Mouse (Mus musculus) ES-Bruce4 (cell line): ENCODE data around the gene Prss32. TPM values are rescaled to one million over a fixed set of nuclear protein-coding genes. Genes with fewer than 3 reads are reported as not detected.

Source experiments
- H3K27ac ChIP-seq: 2 replicates; pipeline ENCODE4 v1.5.1; 2012; ENCODE audit warnings: low read length, inconsistent platforms; ENCODE audit not compliant: insufficient read depth
- H3K27me3 ChIP-seq: 2 replicates; pipeline ENCODE4 v1.6.1; 2012; ENCODE audit warnings: mild to moderate bottlenecking, low read length, inconsistent platforms; ENCODE audit not compliant: control insufficient read depth, poor library complexity, insufficient read depth, severe bottlenecking
- H3K36me3 ChIP-seq: 2 replicates; pipeline ENCODE4 v1.6.1; 2012; ENCODE audit warnings: inconsistent platforms, mild to moderate bottlenecking, low read length, moderate library complexity; ENCODE audit not compliant: control insufficient read depth, poor library complexity, insufficient read depth, severe bottlenecking
- H3K4me1 ChIP-seq: one replicate; pipeline ENCODE4 v1.8.1; 2011; ENCODE audit warnings: low read length; ENCODE audit not compliant: control insufficient read depth, insufficient read depth
- H3K4me3 ChIP-seq: 2 replicates; pipeline ENCODE4 v1.5.1; 2011; ENCODE audit warnings: low read depth, mild to moderate bottlenecking, low read length
- H3K9ac ChIP-seq: 2 replicates; pipeline ENCODE4 v1.6.1; 2012; ENCODE audit warnings: low read depth, mild to moderate bottlenecking, inconsistent platforms; ENCODE audit not compliant: poor library complexity, severe bottlenecking
- H3K9me3 ChIP-seq: replicated peaks from 2 replicates; pipeline ENCODE4 v1.6.1; 2012; ENCODE audit warnings: mild to moderate bottlenecking, low read length, inconsistent platforms; ENCODE audit not compliant: control insufficient read depth, poor library complexity, insufficient read depth, severe bottlenecking
- CTCF ChIP-seq: IDR thresholded peaks from one replicate; pipeline ENCODE4 v1.8.1; 2011; ENCODE audit warnings: low read depth, low read length
- EP300 ChIP-seq: IDR thresholded peaks from 2 replicates; pipeline ENCODE4 v1.6.1; 2011; ENCODE audit warnings: low read depth, low read length; ENCODE audit not compliant: insufficient read depth
- POLR2A ChIP-seq: IDR thresholded peaks from one replicate; pipeline ENCODE4 v1.8.1; 2011; ENCODE audit warnings: low read length; ENCODE audit not compliant: insufficient read depth
- polyA plus RNA-seq: library from polyadenylated mRNA; stranded (reverse); fragments of >200 nt; gene quantifications from 2 replicates; pipeline ENCODE4 v1.2.4, GENCODE M21; 2011; ENCODE audit warnings: low read depth; ENCODE audit not compliant: missing spikeins, insufficient read depth, insufficient read length

Prss32 gene
- polyA plus RNA-seq = not detected in 2 replicates

DNA sequence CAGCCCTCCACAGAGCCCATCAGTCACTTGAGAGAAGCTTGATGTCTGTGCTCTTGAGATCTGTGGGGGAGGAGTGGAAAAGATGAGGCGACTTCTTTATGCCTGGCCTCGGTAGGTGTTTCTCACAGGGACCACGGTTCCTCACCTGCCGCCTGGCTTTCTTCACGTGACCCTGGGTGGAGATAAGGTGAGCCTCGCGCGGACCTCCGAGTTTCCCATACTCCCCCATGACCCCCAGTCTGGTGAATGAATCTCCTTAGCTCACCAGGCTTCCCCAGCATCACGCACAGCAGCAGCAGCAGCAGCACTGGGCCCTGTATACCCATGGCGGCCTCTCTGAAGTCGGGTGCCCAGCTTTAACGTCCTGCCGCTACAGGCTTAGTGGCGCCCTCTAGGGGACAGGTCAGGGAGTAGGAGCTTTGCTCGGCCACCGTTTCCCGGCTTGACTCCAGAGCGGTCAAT, at the start of gene Prss32, which contains the start of gene Prss41:
Gene Prss32 (plus strand): TSS at position 44 of the 462 bp plus-strand sequence.
Gene Prss41 (minus strand): TSS at position 361 of the 462 bp plus-strand sequence.
- H3K9me3 ChIP-seq = no peaks in the 10 kb centered on the region
- H3K36me3 ChIP-seq = no peaks in the 10 kb centered on the region
- TF ChIP-seq POLR2A (no peak), EP300 (no peak), CTCF (peak; percentile 88)
- H3K27me3 ChIP-seq = no peaks in the 10 kb centered on the region
- H3K9ac ChIP-seq = peak within 1 kb of the TSS; percentile 69
- no peak within 1 kb of the TSS for H3K27ac ChIP-seq
- H3K4me3 ChIP-seq = peak within 1 kb of the TSS; percentile 72
- H3K4me1 ChIP-seq = no peaks in the 10 kb centered on the region

DNA sequence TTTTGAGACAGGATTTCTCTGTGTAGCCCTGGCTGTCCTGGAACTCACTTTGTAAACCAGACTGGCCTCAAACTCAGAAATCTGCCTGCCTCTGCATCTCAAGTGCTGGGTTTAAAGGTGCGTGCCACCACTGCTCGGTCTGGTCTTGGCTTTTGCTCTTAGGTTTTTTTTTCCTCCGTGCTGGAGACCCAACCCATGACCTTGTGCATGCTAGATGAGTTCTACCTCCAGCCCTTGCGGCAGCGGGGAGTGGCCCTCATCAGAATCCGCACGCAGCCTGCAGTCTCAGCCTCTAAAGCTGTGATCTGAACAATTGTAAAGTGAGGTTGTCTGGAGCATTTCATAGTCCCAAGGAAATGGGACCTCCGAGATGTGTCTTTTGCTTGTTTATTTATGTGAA, 48.3 kb upstream of the Prss32 start:
- TF ChIP-seq EP300 (no peak), CTCF (no peak), POLR2A (no peak)
- no peaks in the 10 kb centered on the region for H3K27me3 ChIP-seq
- no peak overlapping the region for H3K9ac ChIP-seq
- H3K36me3 ChIP-seq = no peaks in the 10 kb centered on the region; the same call in 1 of the 2 replicates
- H3K4me1 ChIP-seq = no peaks in the 10 kb centered on the region
- H3K4me3 ChIP-seq = peak overlapping the region; percentile 16; the same call in 1 of the 2 replicates
- no peaks in the 10 kb centered on the region for H3K9me3 ChIP-seq
- peak overlapping the region; percentile 66 for H3K27ac ChIP-seq

DNA sequence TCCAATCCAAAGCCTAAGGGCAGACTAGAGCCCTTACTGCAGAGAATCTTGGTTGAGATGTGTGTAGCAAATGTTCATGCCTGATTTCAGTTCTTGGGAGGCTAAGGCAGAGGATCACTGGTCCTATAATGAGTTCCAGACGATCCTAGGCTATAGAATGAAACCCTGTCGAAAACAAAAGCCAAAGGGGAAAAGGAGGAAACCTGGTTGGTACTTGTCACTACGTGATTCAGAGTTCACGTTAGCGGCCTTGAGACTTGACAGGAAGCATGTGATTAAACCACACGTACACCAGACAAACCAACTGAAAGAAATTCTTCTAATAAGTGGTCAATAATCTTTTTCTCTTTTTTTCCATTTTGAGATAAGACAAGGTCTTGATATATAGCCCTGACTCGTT, 46.3 kb upstream of the Prss32 start:
- no peak for TF ChIP-seq POLR2A
- no peak for TF ChIP-seq EP300
- no peak for TF ChIP-seq CTCF

DNA sequence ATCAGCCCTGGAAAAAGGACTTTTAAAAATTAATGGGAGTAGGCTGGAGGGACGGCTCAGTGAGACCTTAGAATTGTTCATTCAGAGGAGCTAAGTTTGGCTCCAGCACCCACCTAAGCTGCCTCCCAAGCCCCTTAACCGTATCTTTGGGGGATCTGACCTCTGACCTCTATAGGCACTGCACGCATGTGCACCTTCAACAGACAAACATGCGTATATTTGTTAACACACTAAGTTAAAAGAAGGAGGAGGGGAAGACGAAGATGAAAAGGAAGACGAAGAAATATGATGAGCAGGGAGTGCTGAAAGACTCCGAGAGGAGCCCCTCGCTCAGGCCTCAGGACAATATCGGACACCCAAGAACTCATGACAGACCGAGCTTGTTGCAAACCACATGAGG, 42.0 kb upstream of the Prss32 start:
- Histone ChIP-seq H3K27me3 (no peaks in the 10 kb centered on the region), H3K4me3 (peak overlapping the region; percentile 1), H3K36me3 (no peaks in the 10 kb centered on the region; the same call in 1 of the 2 replicates), H3K9ac (peak overlapping the region; percentile 89; the same call in 1 of the 2 replicates), H3K9me3 (no peaks in the 10 kb centered on the region), H3K27ac (peak overlapping the region; percentile 74; the same call in 1 of the 2 replicates), H3K4me1 (no peaks in the 10 kb centered on the region)
- TF ChIP-seq POLR2A (no peak), EP300 (no peak), CTCF (no peak)

More for the DNA sequence above, 46.3 kb upstream of the Prss32 start:
- Histone ChIP-seq H3K4me1 (no peaks in the 10 kb centered on the region), H3K9ac (no peak overlapping the region), H3K27me3 (no peaks in the 10 kb centered on the region), H3K27ac (no peak overlapping the region), H3K36me3 (no peaks in the 10 kb centered on the region; the same call in 1 of the 2 replicates), H3K4me3 (no peak overlapping the region), H3K9me3 (no peaks in the 10 kb centered on the region)

DNA sequence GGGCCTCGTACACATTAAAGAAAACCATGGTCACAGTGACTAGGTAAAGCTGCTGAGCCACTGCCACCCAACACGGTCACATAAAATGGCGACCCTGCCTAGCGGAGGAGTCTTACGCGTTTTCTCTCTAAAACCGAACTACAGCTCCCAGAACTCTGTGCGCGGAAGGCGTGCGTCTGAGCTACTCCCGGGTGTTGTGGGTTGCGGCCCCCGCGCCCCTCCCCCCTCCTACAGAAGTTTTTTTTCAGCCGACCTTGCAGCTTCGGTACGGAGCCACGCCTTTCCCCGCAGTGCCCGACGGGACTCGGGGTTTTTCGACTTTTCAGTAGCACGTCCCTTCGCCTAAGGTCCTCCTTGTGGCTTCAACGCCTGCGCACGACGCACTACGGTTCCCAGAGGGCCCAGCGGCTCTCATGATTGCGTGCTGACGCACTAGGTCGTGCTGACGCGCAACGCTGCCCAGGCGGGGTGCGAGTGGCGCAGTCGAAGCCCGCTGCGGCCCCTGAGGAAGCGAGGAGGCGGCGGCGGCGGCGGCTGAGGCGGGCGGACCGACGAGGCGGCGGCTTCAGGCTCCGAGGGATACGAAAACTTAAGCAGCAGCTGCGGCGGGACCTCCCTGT, 40.8 kb upstream of the Prss32 start:
- Histone ChIP-seq H3K4me3 (peak overlapping the region; percentile 95), H3K27ac (peak overlapping the region; percentile 74), H3K9me3 (no peaks in the 10 kb centered on the region), H3K4me1 (no peaks in the 10 kb centered on the region), H3K36me3 (peaks cover 8% of the 10 kb centered on the region), H3K9ac (peak overlapping the region; percentile 98), H3K27me3 (no peaks in the 10 kb centered on the region)
- TF ChIP-seq EP300 (no peak), POLR2A (no peak), CTCF (no peak)

DNA sequence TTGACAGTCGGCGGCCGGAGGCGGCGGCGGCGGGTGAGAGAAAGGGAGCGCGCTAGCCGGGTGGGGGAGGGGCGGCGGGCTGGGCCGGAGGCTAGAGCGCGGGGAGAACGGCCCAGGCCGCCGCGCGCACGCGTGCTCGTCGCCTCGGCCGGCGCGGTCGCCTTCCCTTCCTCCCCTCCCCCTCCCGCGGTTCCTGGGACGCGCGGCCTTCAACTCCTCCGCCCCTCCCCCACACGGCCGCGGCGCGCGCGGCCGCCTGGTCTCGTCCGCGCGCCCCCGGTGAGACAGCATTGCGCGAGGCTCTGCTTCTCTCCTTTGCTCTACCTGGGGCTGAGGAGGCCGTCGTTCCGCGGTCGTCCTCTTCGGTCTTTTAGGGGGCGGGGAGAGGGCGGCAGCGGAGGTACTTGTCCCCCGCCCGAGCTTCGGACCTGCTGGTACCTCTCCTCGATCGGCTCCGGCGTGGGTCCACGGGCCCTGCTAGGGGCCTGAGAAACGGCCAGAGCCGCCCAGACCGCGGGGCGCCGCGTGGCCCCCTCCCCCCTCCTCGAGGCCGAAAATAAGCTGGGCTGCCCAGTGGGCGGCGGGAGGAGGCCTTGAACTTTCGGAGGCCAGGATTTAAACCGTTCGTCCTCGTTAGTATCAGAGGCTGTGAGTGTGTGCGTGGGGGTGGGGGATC, 40.2 kb upstream of the Prss32 start:
- peak overlapping the region; percentile 98 for H3K9ac ChIP-seq
- no peak for TF ChIP-seq EP300
- no peak for TF ChIP-seq CTCF
- no peak for TF ChIP-seq POLR2A
- peaks cover 14% of the 10 kb centered on the region for H3K36me3 ChIP-seq
- H3K27ac ChIP-seq = peak overlapping the region; percentile 82
- peak overlapping the region; percentile 95 for H3K4me3 ChIP-seq
- no peaks in the 10 kb centered on the region for H3K4me1 ChIP-seq
- H3K9me3 ChIP-seq = no peaks in the 10 kb centered on the region
- H3K27me3 ChIP-seq = no peaks in the 10 kb centered on the region
